Mouse (Mus musculus): ENCODE results near the gene Plcl1.

Gene Plcl1

DNA sequence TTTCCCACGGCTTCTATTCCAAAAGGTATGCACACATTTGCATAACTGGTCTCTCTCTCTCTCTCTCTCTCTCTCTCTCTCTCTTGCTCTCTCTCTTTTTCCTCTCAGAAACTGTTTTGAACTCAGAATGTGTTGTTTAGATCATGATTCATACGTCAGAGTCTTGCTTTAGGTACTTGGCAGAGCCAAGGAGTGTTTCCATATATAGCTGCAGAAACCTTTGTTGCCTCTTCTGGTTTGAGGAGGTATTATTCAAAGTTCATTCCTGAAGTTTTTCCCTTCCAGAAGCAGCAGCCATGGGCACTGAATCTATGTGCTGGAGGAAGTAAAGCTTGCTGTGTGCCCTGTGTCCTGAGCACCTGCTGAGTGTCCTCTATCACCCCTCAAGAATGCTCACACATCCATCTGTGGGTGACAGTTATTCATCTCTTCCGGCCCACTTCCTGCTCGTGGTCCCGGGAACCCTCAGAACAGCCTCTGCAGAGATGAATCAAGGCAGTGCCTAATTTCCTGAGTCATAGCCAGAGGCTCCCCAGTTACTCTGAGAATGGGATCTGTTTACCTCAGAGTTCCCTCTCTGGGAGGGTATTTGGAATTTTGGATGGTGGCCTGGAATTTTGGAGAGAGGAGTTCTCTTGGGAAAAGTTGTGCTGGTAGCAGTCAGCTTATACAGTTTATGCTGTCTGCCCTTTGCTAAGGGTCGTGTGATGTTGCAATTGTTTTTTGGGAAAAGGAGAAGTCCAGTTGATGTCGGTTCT lies 123.0 kb downstream of the Plcl1 start:
- no peak for DNase-seq

DNA sequence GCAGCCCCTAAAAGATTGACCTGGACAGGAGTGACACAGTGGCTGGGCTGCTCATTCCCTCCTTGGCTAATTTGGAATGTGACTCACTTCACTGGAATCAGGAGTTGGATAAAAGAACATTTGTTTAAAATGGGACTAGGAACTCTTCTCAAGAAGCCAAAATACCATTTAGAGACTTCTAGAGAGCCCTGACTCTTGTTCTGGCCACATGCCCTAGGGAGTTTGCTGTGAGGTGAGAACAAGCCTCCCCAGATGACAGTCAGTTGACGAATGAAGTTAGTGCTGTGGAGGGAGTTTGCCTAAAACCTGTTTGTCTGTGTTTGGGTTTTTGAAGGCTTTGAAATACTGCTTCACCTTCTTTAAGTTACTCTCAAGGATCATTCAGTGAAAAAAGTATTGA lies 128.1 kb downstream of the Plcl1 start:
- DNase-seq, result no peak

DNA sequence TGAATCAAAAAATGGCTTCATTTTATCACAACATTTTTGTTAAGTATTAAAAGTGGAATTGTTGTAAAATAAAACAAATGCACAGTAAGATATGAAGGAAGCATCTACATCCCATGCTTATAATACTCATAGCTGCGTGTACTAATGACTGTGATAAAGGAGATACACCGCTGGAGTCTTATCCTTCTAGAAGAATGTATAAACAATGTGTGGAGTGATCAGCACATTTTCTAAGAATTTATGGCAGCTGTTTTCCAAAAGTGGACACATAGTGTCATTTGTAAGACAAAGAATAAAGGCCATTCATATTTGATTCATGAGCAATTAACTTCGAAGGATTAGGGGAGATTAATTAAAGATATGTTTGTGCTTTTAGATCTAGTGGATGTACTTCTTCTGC lies 148.7 kb downstream of the Plcl1 start:
- DNase-seq, result no peak

DNA sequence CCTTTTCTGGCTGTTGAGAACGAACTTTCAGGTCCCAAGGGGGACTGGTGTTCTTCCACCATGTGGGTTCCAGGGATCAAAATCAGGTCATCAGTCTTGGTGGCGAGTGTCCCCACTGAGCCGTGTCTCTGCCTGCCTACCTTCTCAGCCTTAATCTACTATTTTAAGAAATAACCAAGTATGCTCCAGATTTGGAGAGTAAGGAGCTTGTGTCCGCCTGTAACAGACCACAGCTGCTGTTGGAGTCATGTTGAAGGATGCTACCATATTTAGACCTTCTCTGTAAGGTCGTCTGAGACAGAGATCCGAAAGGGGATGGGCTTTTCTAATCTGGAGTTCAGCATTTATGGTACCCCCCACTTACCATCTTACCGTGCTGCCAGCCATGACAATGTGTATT lies 152.2 kb downstream of the Plcl1 start:
- no peak for DNase-seq

DNA sequence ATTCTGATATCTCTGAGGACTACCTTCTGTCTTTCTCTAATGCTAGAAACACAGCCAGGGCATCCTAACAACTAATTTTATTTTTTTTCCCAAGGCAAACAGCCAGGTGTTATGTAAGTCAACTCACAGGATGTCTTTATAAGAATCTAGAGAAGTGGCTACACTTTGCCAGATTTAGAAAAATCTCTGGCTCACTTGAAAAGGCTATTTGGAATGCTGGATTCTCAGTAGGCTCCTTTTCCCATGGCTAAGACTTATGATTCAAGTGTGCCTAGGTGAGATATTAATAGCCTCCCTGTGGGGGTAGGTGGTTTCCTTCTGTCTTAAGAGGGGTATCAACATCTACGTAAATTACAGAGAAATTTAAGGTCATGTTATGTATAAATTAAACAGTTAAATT lies 152.7 kb downstream of the Plcl1 start:
- no peak for DNase-seq

DNA sequence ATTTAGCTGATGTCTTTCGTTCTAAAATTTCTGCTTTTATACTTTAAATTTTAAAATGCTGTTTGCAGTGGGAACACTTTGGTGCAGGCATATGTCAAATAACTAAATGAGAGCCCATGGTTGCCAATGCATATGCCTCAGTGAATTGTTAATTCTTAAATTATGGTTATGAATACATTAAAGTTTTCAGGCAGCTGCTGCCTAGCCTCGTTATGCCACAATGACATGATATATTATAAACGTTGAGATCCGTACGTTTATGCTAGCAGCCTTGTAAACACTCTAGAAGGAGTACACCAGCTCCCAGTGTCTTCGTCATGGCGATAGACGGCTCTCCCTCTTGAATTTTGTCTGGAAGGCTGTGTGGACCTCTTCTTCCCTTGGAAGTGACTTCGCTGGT lies 154.3 kb downstream of the Plcl1 start:
- no peak for DNase-seq

DNA sequence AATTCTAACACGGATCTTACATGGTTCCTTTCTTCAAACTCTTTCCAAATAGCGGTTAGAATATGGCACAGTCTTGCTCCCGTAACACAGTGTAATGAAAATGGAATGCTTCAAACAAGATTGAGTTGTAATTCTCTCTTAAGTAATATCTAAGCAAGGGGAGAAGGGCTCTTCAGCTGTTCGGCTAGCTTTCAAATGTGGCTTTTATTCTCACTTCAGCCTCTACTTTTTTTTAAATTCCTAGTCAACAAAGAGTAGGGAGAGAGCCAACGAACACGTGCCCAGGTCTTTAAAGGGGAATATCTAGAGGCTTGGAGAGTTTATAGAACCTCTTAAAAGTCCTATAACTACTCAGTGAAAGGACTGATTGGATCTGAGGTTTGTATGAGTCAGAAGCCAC lies 160.2 kb downstream of the Plcl1 start:
- DNase-seq, result no peak

DNA sequence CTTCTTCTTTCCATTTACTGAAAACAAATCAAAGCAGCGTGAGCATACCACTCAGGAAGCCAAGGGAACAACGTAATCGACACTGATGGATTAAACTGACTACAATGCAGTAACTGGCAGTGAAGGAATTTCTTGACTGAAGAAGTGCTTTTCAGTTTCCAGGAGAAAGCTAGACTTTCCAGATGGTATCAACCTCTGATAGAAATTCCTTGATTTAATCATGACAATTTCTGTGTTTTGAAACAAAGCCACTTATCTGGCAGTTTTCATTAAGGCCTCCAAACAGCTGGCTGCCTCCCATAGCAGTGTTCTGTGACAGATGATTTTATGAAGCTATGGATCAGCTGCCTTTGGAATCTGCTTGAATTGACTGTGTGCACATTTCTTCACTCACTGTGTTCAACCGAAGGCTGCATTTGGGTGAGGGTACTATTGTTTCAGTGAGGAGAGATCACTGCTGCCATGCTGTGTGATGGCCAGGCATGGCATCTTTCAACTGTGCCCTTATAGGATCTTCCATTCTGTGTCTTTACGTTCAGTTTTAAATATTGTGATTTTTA lies 162.2 kb downstream of the Plcl1 start:
- DNase-seq, result no peak

DNA sequence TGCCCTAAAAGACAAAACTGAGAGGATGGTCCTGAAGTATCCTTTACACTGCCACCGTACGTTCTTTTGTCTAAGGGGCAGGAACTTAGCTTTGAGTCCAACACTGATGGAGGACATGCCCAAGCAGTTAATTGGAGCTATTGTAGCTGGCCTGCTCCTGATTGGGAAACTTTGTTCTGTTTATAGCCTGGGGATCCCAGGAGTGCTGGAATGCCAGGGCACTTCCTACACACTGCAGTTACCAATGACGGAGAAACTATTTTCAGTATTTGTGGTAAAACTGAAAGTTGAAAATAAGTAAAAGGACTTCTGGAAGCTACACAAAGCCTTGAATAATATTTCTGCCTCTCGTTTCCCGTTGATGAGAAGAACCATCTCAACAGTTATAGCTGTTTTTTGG lies 164.5 kb downstream of the Plcl1 start:
- no peak for DNase-seq

DNA sequence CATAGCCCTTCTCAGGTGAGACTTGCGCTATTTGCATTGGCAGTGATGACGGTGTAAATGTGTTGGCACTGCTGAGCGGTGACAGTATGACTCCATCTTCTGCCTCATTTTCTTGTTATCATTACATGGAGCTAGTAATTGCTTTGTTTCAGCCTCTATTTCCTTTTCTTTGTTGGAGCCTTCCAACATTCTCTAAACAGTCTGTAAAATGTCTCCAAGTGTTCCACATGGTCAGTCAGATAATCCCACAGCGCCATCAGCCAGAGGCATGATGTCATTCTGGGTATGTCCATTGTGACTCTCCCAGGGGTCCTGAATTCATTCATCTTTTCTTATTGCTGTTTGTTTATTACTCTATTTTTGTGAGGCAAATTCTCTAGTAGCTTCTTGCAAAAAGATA lies 165.7 kb downstream of the Plcl1 start:
- DNase-seq, result no peak

DNA sequence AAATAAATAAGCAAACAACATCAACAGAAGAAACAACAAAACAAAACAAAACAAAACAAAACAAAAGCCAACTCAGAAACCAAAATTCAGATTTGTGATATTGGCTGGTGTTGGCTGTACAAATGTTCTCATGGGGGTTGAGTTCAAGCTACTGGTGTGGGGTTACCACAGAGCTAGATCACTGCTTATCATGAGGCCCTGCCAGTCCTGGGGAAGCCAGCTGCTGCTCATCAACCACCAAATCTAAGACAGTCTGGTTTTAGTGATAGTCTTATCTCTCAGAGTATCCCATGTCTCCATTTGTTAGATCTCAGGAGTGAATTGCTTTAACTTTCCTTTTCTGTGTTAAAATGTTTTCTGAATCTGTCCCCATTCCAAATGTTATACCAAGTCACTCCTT lies 166.5 kb downstream of the Plcl1 start:
- DNase-seq, result no peak

DNA sequence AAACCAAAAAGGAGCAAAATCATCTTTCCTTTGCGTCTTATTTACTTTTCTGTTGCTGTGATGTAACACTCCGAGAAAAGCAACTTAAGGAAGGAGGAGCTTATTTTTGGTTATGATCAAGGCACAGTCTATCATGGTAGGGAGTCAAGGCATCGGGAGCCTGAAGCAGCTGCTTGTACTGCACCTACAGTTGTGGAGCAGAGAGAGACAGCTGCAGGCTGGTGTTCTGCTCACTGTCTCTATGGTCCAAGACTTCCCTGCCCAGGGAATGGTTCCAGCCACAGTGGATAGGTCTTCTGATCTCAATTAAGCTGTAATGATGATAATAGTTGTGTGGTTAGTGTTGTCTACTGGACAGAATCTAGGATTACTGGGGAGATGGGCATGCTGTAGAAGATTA lies 166.9 kb downstream of the Plcl1 start:
- no peak for DNase-seq

DNA sequence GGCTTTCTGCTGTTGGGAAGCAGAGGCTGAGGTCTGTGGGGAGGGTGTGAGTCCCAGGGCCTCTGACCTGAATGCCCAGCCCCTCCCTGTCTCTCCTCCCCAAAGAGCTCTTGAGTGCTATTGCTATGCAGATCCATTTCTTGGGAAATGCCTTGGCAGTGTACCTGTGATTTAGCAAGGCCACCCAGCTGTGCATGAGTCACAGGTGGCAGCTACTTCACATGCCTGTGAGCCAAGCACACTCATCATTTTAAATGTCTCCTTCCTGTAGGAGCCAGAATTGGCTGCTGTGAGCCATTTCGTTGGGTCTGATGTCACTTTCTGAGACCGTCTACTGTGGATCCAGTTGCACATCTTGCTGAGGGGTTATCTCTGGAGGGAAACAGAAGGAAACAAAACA lies 170.2 kb downstream of the Plcl1 start:
- DNase-seq, result no peak

DNA sequence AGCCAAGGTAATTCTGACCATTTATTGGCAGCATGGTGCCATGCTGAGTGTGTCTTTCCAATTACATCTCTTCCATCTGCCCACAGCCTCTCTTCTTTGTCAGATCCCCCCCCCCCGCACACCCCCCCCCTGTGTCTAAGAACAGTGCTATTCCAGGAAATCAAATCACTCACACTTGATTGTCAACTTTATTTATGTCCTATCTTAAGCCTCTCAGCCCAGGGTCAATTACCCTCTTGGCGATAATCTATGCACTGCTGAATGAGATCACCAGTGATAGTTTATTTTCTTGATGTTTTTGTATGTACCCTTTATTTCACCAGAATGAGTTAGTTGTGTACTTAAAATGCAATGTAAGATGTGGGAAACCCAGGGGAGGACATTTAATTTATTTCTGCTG lies 176.0 kb downstream of the Plcl1 start:
- no peak for DNase-seq

DNA sequence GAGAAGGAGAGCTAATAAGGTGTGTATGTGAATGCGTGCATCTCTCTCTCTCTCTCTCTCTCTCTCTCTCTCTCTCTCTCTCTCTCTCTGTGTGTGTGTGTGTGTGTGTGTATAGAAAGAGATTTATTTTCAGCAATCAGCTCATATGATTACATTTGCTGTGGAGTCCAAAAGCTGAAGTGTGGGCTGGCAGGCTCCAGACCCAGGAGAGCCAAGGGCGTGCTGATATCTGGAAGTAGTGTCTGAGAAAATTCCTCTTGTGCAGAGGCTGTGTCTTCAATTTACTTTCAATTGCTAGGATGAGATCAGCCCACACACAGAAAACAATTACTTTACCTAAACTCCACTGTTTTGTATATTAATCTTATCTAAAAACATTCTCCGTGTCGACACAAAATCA lies 179.7 kb downstream of the Plcl1 start:
- no peak for DNase-seq

DNA sequence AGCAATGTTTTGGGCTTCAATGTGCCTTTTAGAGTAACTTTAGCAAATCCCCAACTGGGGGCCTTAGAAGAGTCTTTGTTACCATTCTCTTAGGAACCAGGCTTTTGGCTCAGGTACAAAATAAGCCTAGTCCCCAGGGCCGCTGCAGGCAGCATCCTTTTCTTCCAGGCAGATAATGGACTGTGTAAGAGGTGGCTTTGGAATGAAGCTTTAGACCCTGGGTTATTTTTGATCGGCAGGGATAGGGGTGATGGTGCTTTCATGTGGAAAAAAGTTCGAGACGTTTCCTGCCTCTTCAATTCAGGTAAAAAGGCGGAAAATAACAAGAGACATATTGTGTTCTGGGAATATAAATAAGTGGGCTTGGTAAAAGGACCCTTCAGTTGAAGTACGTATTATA lies 182.4 kb downstream of the Plcl1 start:
- DNase-seq, result no peak

DNA sequence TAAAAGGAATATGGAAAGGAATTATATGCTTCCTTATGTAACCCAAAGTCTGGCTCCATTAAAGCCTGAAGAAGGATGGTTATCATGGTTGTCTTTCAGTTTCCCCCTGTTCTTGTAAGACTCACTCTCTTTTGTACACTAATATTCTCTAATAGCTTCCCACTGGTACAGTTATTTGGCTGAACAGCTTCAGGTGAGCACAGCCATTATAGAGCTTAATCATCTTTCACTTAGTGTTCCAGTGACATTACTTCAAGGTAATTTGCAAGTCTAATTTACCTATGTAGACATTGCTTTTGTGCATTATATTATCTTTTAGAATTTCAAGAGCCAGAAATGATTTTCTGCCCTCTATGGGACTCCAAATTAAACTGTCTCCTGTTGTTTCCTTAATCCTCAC lies 184.3 kb downstream of the Plcl1 start:
- DNase-seq, result no peak

DNA sequence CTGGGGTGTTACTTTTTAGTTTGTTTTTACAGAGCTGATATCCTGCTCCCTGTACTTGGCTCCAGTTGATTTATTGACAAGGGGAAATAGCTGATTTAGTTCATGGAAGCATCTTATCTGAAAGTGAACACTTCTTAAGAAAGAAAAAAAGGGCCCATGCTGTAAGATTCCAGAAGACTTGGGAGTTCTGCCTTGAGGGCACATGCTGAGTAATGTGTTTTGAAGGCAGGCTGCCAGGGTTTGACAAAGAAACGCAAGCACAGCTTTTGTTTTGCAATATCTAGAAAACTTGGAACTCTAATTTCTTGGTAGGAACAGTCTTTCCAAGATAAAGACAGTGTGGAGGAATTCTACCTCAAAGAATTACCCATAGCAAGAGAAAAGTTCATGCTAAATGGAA lies 194.8 kb downstream of the Plcl1 start:
- no peak for DNase-seq

DNA sequence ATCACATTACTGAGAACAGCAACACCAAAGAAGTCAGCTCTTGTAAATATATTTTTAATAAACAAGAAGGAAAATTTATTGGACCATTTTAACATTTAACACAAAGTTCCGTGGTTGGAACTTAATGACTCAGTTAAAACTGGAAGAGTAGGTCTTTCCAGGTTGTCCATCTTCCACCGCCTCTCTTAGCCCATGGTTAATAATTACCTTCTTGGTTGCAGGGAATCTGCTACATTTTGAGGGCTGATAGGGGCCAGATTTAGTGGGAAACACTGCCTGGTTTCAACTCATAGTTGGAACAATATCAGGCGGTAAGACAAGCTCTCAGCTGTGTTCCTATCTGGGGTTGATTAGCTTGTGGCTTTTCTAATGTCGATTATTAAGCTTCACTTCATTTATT lies 198.9 kb downstream of the Plcl1 start:
- no peak for DNase-seq

DNA sequence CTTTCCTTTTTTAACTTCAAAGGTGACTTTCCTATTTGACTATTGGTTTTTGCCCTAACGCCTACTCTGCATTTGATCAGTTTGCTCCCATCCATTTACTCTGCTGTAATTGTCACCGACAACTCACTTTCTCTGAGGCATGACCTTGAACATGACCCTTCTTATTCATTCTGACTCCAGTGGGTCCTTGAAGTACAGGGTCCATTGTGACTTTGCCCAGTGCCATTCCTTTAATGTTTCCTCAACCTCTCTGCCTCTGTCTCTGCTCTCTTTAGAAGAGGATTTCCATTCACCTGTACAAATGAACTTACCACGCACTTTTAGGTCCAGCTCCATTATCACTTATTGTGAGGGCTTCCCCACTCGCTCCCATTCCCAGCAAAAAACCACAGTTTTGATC lies 199.7 kb downstream of the Plcl1 start:
- DNase-seq, result no peak

DNA sequence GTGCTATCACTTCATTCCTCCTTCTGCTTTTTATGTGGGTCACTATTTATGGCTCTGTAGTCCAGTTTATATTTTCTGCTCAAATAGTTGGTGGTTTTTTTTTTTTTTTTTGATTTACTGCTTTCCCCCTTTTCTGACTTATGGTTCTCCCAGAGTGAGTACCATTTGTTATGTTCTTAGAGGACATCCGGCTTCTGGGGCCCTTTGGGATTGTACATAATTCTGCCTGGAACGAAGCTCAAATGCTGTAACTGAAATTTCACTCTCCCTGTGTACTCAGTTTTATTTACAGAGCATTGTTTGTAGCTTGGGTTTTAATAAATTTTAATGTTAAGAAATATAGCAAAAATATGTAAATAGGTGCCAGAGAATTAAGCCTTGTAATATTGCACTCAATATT lies 200.2 kb downstream of the Plcl1 start:
- DNase-seq, result no peak

DNA sequence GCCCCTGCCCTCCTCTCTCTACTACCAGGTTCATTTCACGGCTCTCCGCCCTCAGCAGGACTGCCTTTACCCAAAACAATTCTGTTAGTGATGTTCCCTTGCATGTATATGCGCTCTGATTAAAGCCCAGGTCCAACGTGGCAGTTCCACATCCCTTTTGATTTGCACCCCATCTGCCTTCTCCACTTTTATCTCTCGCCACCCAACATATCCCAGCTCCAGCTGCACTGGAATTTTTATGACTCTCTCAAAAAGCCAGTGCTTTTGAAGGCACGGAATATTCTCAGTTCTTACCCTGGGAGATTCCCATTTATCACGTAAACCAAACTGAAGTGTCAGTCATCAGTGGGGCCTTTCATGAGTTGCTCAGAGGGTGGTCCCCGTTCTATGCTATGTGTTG lies 200.7 kb downstream of the Plcl1 start:
- no peak for DNase-seq

DNA sequence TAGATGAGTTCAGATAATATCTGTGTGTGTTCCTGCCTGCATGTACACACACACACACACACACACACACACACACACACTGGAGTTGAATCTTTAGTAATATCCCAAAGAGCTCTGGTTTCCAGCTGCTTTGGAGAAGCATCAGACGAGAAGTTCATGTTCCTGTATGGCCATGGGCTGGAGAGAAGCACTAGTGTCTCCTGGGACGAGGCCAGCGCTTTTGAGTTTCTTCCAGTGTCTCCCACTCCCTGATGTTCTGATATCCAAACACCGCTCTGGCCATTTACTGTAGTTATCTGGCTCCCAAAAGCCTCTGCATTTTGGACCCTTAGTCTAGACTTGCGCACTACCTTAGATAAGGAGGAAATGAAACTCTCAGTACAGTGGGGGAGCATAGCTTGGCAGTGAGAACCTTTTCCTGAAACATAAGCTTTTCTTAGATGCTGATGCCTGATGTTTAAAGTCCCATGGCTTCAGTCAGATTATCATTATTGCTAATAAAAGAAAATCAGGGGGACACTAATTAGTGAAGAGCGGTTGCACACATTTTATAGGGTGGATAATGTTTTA lies 207.1 kb downstream of the Plcl1 start:
- DNase-seq, result no peak

DNA sequence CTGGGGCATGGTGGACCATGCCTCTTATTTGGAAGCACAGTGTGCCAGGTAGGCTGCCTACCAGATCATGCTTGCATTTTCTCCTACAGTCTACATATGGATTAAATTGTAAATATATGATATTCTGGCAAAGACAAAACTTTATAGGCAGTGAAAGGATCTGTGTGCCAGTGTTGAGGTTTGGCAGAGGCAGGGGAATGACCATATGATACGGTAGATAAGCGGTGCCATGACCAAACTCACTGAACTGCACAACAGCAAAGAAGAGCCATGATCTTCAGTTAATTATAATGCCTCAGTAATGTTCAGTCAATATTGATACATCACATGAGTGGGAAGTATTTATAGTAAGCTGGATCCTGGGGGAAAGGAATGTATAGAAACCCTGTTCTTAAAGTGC lies 212.1 kb downstream of the Plcl1 start:
- no peak for DNase-seq

All from right cerebral cortex, postnatal 14 days (tissue).